ENCODE assay signal across 8 mouse cellular contexts in genomic region chr11:108925202-108925601, GRCm38 (mm10). TPM values are rescaled to one million over a fixed set of nuclear protein-coding genes. Genes with fewer than 3 reads are reported as not detected.
DNase-seq lines count a peak whose midpoint lies in the region; ATAC-seq lines count a peak whose summit lies in the region.

No protein-coding gene starts in this region.

- no peak; the same call in 1 of the 2 replicates for ATAC-seq in hindbrain, embryonic 11.5 days (ENCODE audit: low FRiP score)

- H3K9me3 ChIP-seq in hindbrain, embryonic 11.5 days (ENCODE audit: control insufficient read depth, low read length): no peaks in the 10 kb centered on the region

- H3K27me3 ChIP-seq in hindbrain, embryonic 11.5 days (ENCODE audit: control insufficient read depth, insufficient read depth, low read length): 0 out of 2 replicates have a peak, but pooled peaks cover 2% of the 10 kb centered on the region

- H3K4me3 ChIP-seq in hindbrain, embryonic 11.5 days (ENCODE audit: low read depth, low read length): peak overlapping the region; percentile 96

- peaks cover 23% of the 10 kb centered on the region for H3K4me1 ChIP-seq in hindbrain, embryonic 11.5 days (replicated peaks; ENCODE audit: control insufficient read depth, insufficient read depth, low read length)

- peak overlapping the region; percentile 4; the same call in 1 of the 2 replicates for H3K27ac ChIP-seq in hindbrain, embryonic 11.5 days (ENCODE audit: low read depth, low read length)

- H3K9ac ChIP-seq in hindbrain, embryonic 11.5 days (ENCODE audit: low read depth, low read length): peak overlapping the region; percentile 46

- 0 out of 2 replicates have a peak, but pooled peaks cover 3% of the 10 kb centered on the region for H3K36me3 ChIP-seq in hindbrain, embryonic 11.5 days (ENCODE audit: control insufficient read depth, insufficient read depth, low read length)

- peak overlapping the region; percentile 86 for H3K4me2 ChIP-seq in hindbrain, embryonic 11.5 days (replicated peaks; ENCODE audit: low read depth, low read length)

- WGBS in hindbrain, embryonic 11.5 days: 8% methylated on average over 6 of the region's 6 CpGs

- peak; percentile 67 for DNase-seq in Muller cell, postnatal 12 days (ENCODE audit: inconsistent ontology term)
- peak; percentile 83 for DNase-seq in cerebellum, adult 9-10 months
- peak; percentile 73 to 78 for DNase-seq in frontal cortex, postnatal 10 days (ENCODE audit: low spot score in 2 of 2)
- peak; percentile 95 for DNase-seq in hindbrain, embryonic 11.5 days (ENCODE audit: low spot score)
- DNase-seq in layer of hippocampus, adult 9-10 months (ENCODE audit: low spot score): peak; percentile 83
- DNase-seq in lung, postnatal 10 days: peak; percentile 96
- peak; percentile 77 for DNase-seq in retina, postnatal 7 days (ENCODE audit: low read depth, low spot score)
- DNase-seq in urinary bladder, adult 18-20 months (ENCODE audit: low spot score in 2 of 2): peak; percentile 69 to 72

RNA-seq across cellular contexts. Expression of gene Axin2, which starts 5.1 kb away (rescaled TPM):
- polyA plus RNA-seq in hindbrain, embryonic 11.5 days (2014; fragmentation: Nextera tagmentation; extraction: Ambion mirVana): 20.1 and 26.5 TPM in 2 replicates
